Mouse (Mus musculus): ENCODE measurements around the gene Fabp2. TPM values are rescaled to one million over a fixed set of nuclear protein-coding genes. Genes with fewer than 3 reads are reported as not detected.

The Fabp2 gene
- polyA plus RNA-seq (2015; fragmentation: Nextera tagmentation; extraction: Ambion mirVana): 0.86 and 1.0 TPM in 2 replicates

GRCm38 (mm10) chr3:122894772-122895171 lies at the start of gene Fabp2:
Fabp2 (plus strand) TSS chr3:122895072.
- DNase-seq (ENCODE audit: low spot score): no peak

- no peak for DNase-seq (ENCODE audit: low spot score)
These were observed 46.4 kb upstream of the Fabp2 start for GRCm38 (mm10) chr3:122848410-122849034.

- no peak for DNase-seq (ENCODE audit: low spot score)
These were observed 39.7 kb upstream of the Fabp2 start for GRCm38 (mm10) chr3:122855149-122855548.

GRCm38 (mm10) chr3:122859829-122860228 lies 35.0 kb upstream of the Fabp2 start:
- DNase-seq (ENCODE audit: low spot score): no peak

- no peak for DNase-seq (ENCODE audit: low spot score)
These were observed 34.0 kb upstream of the Fabp2 start for GRCm38 (mm10) chr3:122860573-122861498.

- no peak for DNase-seq (ENCODE audit: low spot score)
These were observed 29.8 kb upstream of the Fabp2 start for GRCm38 (mm10) chr3:122865092-122865491.

GRCm38 (mm10) chr3:122868270-122868669 lies 26.6 kb upstream of the Fabp2 start:
- DNase-seq (ENCODE audit: low spot score): no peak

- no peak for DNase-seq (ENCODE audit: low spot score)
These were observed 23.3 kb upstream of the Fabp2 start for GRCm38 (mm10) chr3:122871596-122871995.

- no peak for DNase-seq (ENCODE audit: low spot score)
These were observed 18.0 kb upstream of the Fabp2 start for GRCm38 (mm10) chr3:122876870-122877269.

GRCm38 (mm10) chr3:122877543-122877942 lies 17.3 kb upstream of the Fabp2 start:
- DNase-seq (ENCODE audit: low spot score): no peak

- DNase-seq (ENCODE audit: low spot score): no peak
These were observed 16.1 kb upstream of the Fabp2 start for GRCm38 (mm10) chr3:122878705-122879315.

GRCm38 (mm10) chr3:122887505-122888301 lies 7.2 kb upstream of the Fabp2 start:
- no peak for DNase-seq (ENCODE audit: low spot score)

GRCm38 (mm10) chr3:122888371-122888819 lies 6.5 kb upstream of the Fabp2 start:
- DNase-seq (ENCODE audit: low spot score): no peak

GRCm38 (mm10) chr3:122895189-122895731 lies 388 bp downstream of the Fabp2 start:
- DNase-seq (ENCODE audit: low spot score): no peak

GRCm38 (mm10) chr3:122898254-122898653 lies 3.4 kb downstream of the Fabp2 start:
- no peak for DNase-seq (ENCODE audit: low spot score)

GRCm38 (mm10) chr3:122903746-122904433 lies 9.0 kb downstream of the Fabp2 start:
- peak; percentile 52 for DNase-seq (ENCODE audit: low spot score)

GRCm38 (mm10) chr3:122907841-122908240 lies 13.0 kb downstream of the Fabp2 start:
- DNase-seq (ENCODE audit: low spot score): no peak

- no peak for DNase-seq (ENCODE audit: low spot score)
These were observed 20.6 kb downstream of the Fabp2 start for GRCm38 (mm10) chr3:122915493-122915892.

- no peak for DNase-seq (ENCODE audit: low spot score)
These were observed 21.4 kb downstream of the Fabp2 start for GRCm38 (mm10) chr3:122916191-122916680.

- no peak for DNase-seq (ENCODE audit: low spot score)
These were observed 23.8 kb downstream of the Fabp2 start for GRCm38 (mm10) chr3:122918672-122919071.
